Mouse (Mus musculus) midbrain, postnatal 0 days (tissue): ENCODE results near the gene Tmem132d. TPM values are rescaled to one million over a fixed set of nuclear protein-coding genes. Genes with fewer than 3 reads are reported as not detected.

Source experiments
- ATAC-seq: fragments of 200-750 bp; cut with Nextera tagmentation; 2 replicates; pipeline ENCODE4 v1.8.0; 2017; ENCODE audit warnings: moderate number of reproducible peaks, mild to moderate bottlenecking, moderate TSS enrichment, moderate library complexity; ENCODE audit not compliant: low FRiP score
- DNase-seq: peaks from one replicate; pipeline ENCODE4 v3.0.0-alpha.2; 2015; ENCODE audit warnings: low spot score
- H3K27ac ChIP-seq: fragments of 300-500 bp; sonication (generic); 2 replicates; pipeline ENCODE4 v1.5.1; 2014; ENCODE audit warnings: low read depth, mild to moderate bottlenecking, low read length, mixed read lengths
- H3K27me3 ChIP-seq: fragments of 300-500 bp; sonication (generic); 2 replicates; pipeline ENCODE4 v1.6.1; 2014; ENCODE audit warnings: low read length, control low read depth, mixed read lengths; ENCODE audit not compliant: insufficient read depth
- H3K36me3 ChIP-seq: fragments of 300-500 bp; sonication (generic); 2 replicates; pipeline ENCODE4 v1.6.1; 2014; ENCODE audit warnings: low read length, control low read depth, mixed read lengths; ENCODE audit not compliant: insufficient read depth
- H3K4me1 ChIP-seq: fragments of 300-500 bp; sonication (generic); 2 replicates; pipeline ENCODE4 v1.6.1; 2014; ENCODE audit warnings: mild to moderate bottlenecking, control low read depth, antibody characterized with exemption, low read length, mixed read lengths; ENCODE audit not compliant: insufficient read depth
- H3K4me2 ChIP-seq: fragments of 300-500 bp; sonication (generic); 2 replicates; pipeline ENCODE4 v1.6.1; 2014; ENCODE audit warnings: low read depth, mild to moderate bottlenecking, low read length, mixed read lengths; ENCODE audit not compliant: poor library complexity, severe bottlenecking
- H3K4me3 ChIP-seq: fragments of 300-500 bp; sonication (generic); 2 replicates; pipeline ENCODE4 v1.5.1; 2014; ENCODE audit warnings: low read depth, mild to moderate bottlenecking, low read length, moderate library complexity
- H3K9ac ChIP-seq: fragments of 300-500 bp; sonication (generic); replicated peaks from 2 replicates; pipeline ENCODE4 v1.6.1; 2014; ENCODE audit warnings: mild to moderate bottlenecking, low read length, moderate library complexity, mixed read lengths; ENCODE audit not compliant: poor library complexity, severe bottlenecking
- H3K9me3 ChIP-seq: fragments of 300-500 bp; sonication (generic); 2 replicates; pipeline ENCODE4 v1.6.1; 2016; ENCODE audit warnings: low read length, control low read depth
- CTCF ChIP-seq: IDR thresholded peaks from 2 replicates; pipeline ENCODE4 v1.5.1; 2016; ENCODE audit warnings: antibody characterized with exemption, mild to moderate bottlenecking
- WGBS: fragments of 180-500 bp; shearing (Covaris S2); extraction: QIAGEN DNeasy Blood & Tissue Kit; methylation state at CpG from one replicate; pipeline ENCODE4 v1.1.7; 2014; 5-methylcytosine and 5-hydroxymethylcytosine counted together
- polyA plus RNA-seq: library from polyadenylated mRNA; unstranded; fragments of >200 nt; fragmentation: Nextera tagmentation; extraction: Ambion mirVana; gene quantifications from 2 replicates; pipeline ENCODE4 v1.2.1, GENCODE M21; 2015
- total RNA-seq: library from RNA; depleted of rRNA; stranded (reverse); fragments of >200 nt; gene quantifications from 2 replicates; pipeline ENCODE4 v1.2.3, GENCODE M21; 2014

Gene Tmem132d
- total and polyA plus RNA-seq, 2 experiments from 2014 or later, result 4.0 to 14.7 TPM

GRCm38 (mm10) chr5:128407546-128407945, 25.3 kb downstream of the Tmem132d start:
- DNase-seq (peak; percentile 14), ATAC-seq (no peak)
- Histone ChIP-seq H3K4me3 (no peak overlapping the region), H3K4me2 (no peak overlapping the region), H3K36me3 (no peaks in the 10 kb centered on the region), H3K9ac (no peak overlapping the region), H3K27me3 (no peaks in the 10 kb centered on the region), H3K27ac (no peak overlapping the region), H3K4me1 (no peaks in the 10 kb centered on the region), H3K9me3 (no peaks in the 10 kb centered on the region)
- no peak for TF ChIP-seq CTCF
- 79% methylated on average over 9 of the region's 9 CpGs for WGBS

- no peaks in the 10 kb centered on the region for H3K27me3 ChIP-seq
- no peak for ATAC-seq
- 84% methylated on average over 8 of the region's 8 CpGs for WGBS
These were observed 27.8 kb downstream of the Tmem132d start for GRCm38 (mm10) chr5:128405071-128405470.

GRCm38 (mm10) chr5:128404223-128404622, 28.7 kb downstream of the Tmem132d start:
- 89% methylated on average over 3 of the region's 3 CpGs for WGBS
- Histone ChIP-seq H3K9me3 (no peaks in the 10 kb centered on the region), H3K9ac (no peak overlapping the region), H3K27ac (no peak overlapping the region), H3K4me2 (no peak overlapping the region), H3K27me3 (no peaks in the 10 kb centered on the region), H3K4me3 (no peak overlapping the region), H3K4me1 (no peaks in the 10 kb centered on the region), H3K36me3 (no peaks in the 10 kb centered on the region)
- ATAC-seq (no peak), DNase-seq (no peak)
- peak; percentile 13; the same call in 1 of the 2 replicates for TF ChIP-seq CTCF

More at GRCm38 (mm10) chr5:128405071-128405470, 27.8 kb downstream of the Tmem132d start:
- no peak for DNase-seq
- Histone ChIP-seq H3K27ac (no peak overlapping the region), H3K36me3 (no peaks in the 10 kb centered on the region), H3K4me1 (no peaks in the 10 kb centered on the region), H3K9ac (no peak overlapping the region), H3K9me3 (no peaks in the 10 kb centered on the region), H3K4me2 (no peak overlapping the region), H3K4me3 (no peak overlapping the region)
- no peak for TF ChIP-seq CTCF

- H3K4me1 ChIP-seq, result no peaks in the 10 kb centered on the region
- 85% methylated on average over 3 of the region's 3 CpGs for WGBS
- no peak overlapping the region for H3K9ac ChIP-seq
- no peak for DNase-seq
- 0 out of 2 replicates have a peak, but pooled peaks cover 3% of the 10 kb centered on the region for H3K9me3 ChIP-seq
- H3K36me3 ChIP-seq, result no peaks in the 10 kb centered on the region
- H3K27ac ChIP-seq, result no peak overlapping the region
- no peak overlapping the region for H3K4me2 ChIP-seq
- no peak overlapping the region for H3K4me3 ChIP-seq
- TF ChIP-seq CTCF, result peak; percentile 39
- ATAC-seq, result no peak
- H3K27me3 ChIP-seq, result no peaks in the 10 kb centered on the region
These were observed 40.5 kb downstream of the Tmem132d start for GRCm38 (mm10) chr5:128392372-128392771.

GRCm38 (mm10) chr5:128389665-128390064, 43.2 kb downstream of the Tmem132d start:
- Histone ChIP-seq H3K4me2 (no peak overlapping the region), H3K4me3 (no peak overlapping the region), H3K4me1 (no peaks in the 10 kb centered on the region), H3K9ac (no peak overlapping the region), H3K9me3 (no peaks in the 10 kb centered on the region), H3K36me3 (no peaks in the 10 kb centered on the region), H3K27me3 (no peaks in the 10 kb centered on the region), H3K27ac (no peak overlapping the region)
- no peak for DNase-seq
- 59% methylated on average over 4 of the region's 4 CpGs for WGBS
- no peak for ATAC-seq
- TF ChIP-seq CTCF, result peak; percentile 59

- no peak overlapping the region for H3K27ac ChIP-seq
- no peak overlapping the region for H3K9ac ChIP-seq
- H3K4me1 ChIP-seq, result no peaks in the 10 kb centered on the region
- no peaks in the 10 kb centered on the region for H3K9me3 ChIP-seq
- no peak for ATAC-seq
- DNase-seq, result no peak
- no peaks in the 10 kb centered on the region for H3K27me3 ChIP-seq
- 43% methylated on average over 7 of the region's 7 CpGs for WGBS
- H3K36me3 ChIP-seq, result no peaks in the 10 kb centered on the region
- H3K4me2 ChIP-seq, result no peak overlapping the region
- TF ChIP-seq CTCF, result no peak
- no peak overlapping the region for H3K4me3 ChIP-seq
These were observed 44.3 kb downstream of the Tmem132d start for GRCm38 (mm10) chr5:128388358-128389141.
